Mouse (Mus musculus) layer of hippocampus, postnatal 36 days (tissue): ENCODE data around the gene Pbdc1. TPM values are rescaled to one million over a fixed set of nuclear protein-coding genes. Genes with fewer than 3 reads are reported as not detected.
"Not testable (repeated sequence)": the region's sequence is repeated elsewhere in the genome, so short reads cannot be mapped to it uniquely, and the experiment has no call there.

Experiments
- DNase-seq, 2 experiments: peaks; one replicate each; pipeline ENCODE4 v3.0.0; 2022
- total RNA-seq, 2 experiments: library from RNA; stranded (reverse); gene quantifications; 2 replicates each; pipeline ENCODE4 v1.2.3; 2021

Gene Pbdc1
- 10 to 100 TPM; 18.8 to 21.2 TPM for total RNA-seq

DNA sequence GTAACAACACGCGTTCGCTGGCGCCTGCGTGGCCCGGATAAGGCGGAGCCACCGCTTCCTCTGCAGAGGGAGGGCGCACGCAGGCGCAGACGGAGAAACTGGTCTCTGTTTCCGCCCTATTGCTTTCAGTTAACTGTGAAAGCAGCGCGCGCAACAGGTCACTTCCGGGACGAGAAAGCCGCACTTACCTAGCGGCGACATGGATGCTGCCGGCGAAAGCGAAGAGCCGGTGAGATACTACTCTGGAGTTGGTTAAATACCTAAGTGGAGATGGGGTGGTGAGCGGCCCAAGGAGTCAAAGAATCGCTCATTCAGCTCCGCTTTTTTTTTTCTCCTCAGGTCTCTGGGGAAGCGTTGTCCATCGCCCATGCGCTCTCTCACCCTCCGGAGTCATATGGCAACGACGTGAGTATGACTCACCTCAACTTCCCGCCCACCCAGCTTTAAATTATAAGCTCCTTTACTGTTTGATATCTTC is at the start of gene Pbdc1:
TSS of gene Pbdc1 (plus strand) at position 142 of the 478 bp plus-strand sequence.
- peak; percentile 85 to 94 for DNase-seq

DNA sequence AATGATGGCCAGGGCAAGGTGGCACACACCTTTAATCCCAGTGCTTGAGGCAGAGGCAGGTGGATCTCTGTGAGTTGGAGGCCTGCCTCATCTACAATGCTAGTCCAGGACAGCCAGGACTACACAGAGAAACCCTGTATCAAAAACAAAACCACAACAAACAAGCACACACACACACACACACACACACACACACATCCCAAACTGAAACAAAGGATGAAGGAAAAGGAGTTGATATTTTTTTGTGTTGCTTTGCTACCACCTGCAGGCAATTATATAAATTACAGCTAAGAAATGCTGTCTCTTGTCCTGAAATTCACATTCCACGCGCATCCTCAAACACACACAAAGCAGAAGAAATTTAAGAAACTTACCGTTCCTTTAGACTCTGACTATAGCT is 41.9 kb upstream of the Pbdc1 start:
- DNase-seq = no peak

DNA sequence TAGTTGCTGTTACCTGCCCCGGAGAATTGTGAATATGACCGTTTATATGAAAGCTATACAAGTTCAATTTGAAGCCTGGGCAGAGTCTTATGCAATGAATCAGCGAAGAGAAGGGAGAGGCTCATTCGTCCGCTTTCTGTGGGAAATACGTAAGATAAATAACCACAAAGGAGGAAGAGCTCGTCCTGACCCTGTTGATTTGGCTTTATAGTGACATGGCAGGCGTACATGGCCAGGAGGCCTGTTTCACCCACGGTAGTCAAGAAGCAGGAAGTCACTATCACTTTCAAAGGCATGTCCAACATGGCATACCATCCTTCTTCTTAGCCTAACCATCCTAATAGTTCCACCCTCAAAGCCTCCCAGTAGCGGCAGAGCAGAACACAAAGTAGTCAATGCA is 15.3 kb upstream of the Pbdc1 start:
- no peak for DNase-seq

DNA sequence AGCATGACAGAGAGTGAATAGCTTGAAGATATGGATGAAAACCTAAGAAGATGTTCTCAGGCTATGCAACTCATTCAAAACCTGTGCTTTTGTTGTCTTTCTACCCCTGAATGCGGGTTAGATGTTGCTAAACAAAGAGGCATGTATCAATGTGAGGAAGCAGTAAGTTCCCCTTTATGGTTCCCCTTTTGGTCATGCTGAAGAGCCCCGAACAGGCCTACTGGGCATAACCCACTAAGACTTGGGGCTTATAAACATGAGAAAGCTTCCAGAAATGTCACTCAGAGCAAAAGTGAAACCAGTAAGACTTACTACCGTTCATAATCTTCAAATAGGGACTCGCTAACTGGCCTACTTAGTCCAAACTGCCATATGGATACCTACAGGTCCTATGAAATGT is 14.8 kb upstream of the Pbdc1 start:
- no peak for DNase-seq

DNA sequence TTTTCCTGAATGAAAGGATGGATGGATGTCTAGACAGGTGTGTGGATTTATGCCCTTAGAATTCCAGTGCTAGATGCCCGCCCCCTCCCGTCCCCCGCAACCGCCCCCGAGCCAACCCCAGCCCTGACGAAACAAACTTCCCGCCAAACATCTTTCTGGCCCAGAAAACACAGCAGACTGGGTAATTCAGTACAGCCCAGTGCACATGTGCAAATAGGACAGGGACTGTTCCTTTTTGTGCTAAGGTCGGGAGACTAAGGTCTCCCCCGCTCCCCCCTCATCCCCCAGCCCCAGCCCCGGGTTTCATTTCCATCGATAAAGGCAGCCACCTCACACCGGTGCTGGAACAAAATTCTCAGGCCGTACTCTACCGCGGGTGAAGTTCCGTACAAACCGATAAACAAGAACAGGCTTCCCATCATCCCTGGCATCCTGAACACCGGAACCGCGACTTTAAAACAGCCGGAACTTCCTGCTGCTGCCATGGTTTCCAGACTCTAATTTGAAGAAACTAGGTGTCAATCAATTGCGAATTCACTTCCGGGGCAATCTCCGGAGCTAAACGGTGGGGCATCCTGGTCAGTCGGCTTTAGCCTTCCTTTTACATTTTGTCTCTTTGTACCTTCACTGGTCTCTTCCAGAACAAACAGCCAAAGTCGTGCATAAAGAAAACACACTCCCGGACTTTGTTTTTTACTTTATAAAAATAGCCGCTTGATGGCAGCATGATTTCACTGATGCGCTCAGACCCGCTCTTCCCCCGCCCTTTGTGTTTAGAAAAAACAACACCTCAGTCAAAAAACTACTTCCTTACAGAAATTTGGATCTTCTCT is 9.7 kb upstream of the Pbdc1 start:
- peak; percentile 72 to 86 for DNase-seq

DNA sequence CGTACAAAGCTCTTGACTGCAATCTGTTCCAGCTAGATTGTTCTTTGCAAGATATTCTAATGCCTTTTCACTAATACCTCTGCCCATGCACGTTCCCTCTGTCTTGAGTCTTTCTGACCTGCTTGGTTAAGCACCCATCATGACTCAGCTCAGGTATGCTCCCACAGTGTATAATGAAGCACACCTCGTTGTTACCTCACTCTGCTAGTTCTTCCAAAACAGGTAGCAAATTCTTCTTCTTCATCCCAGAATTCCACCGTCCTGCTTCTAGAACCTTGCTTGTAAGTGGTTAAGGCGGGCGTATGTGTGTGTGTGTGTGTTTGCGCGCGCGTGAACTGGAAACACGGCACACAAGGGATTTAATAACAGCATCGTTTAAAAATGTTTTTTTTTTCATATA is 405 bp upstream of the Pbdc1 start:
- DNase-seq = no peak

DNA sequence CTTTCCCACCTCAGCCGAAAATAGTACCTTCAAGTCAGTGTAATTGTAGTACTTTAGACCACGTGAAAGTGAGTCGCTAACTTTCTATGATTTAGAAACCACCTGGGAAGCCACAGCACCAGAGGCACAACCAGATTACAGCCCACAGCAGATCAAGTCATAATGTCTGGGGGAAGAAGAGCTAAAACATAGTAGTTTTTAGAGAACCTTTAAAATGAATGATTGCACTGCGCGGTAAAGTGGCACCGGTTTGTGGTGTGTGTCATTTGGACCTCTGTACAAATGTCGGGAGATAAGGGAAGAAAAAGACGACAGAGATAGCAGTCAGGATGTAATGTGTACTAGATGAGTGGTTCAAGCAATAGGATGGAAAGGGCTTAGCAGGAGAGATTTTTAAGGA is 540 bp downstream of the Pbdc1 start:
- DNase-seq = no peak

DNA sequence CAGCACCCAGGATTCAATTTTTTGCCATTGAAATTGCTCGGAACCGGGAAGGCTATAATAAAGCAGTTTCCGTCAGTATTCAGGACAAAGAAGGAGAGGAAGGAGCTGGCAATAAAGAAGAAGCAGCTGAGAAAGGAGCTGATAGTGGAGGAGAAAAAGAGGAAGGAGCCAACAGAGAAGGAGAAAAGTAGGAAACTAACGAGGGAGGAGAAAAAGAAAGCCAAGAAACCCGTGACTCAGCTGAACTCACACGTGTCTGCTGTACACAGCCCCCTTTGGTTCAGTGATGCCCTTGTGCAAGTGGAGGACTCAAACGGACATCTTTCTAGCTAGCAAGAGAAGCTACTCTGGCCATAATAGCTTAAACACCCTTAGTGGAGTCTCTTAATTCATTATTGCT is 3.5 kb downstream of the Pbdc1 start:
- DNase-seq = not testable (repeated sequence)

DNA sequence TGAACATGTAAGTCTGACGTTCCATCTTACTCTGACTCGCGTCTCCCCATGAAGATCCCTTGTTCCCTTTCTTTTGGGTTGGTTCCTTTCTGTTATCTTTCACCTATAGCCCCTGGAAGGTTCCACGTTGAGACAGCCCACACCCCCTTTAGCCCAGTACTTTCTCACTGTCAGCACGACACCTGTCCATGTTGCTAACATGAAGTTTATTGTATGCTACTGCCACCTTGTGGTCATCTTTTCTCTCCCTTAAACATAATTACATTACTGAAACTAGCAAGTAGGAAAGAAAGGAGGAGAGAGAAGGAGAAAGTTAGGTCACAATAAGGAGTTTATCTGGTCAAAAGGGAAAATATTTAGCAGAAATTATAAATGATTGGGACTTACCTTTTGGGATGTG is 24.6 kb downstream of the Pbdc1 start:
- no peak for DNase-seq

DNA sequence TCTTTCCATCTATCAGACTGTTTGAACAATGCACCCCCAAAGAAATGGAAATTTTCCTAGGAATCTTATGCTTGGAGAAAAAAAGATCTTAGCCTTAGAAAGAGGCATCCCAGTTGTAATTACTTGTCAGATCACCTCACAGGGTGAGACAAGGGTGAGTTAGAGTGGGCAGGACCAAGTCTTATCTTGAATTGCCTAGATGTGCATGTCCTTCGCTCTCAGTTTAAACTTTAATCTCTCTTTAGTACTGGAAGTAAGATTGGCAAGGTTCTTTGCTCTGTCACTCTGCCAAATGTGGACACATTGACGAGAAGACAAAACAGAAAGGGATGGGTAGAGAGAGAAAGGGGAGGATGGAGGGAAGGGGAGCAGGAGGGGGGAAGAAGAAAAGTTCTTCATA is 35.4 kb downstream of the Pbdc1 start:
- no peak for DNase-seq

DNA sequence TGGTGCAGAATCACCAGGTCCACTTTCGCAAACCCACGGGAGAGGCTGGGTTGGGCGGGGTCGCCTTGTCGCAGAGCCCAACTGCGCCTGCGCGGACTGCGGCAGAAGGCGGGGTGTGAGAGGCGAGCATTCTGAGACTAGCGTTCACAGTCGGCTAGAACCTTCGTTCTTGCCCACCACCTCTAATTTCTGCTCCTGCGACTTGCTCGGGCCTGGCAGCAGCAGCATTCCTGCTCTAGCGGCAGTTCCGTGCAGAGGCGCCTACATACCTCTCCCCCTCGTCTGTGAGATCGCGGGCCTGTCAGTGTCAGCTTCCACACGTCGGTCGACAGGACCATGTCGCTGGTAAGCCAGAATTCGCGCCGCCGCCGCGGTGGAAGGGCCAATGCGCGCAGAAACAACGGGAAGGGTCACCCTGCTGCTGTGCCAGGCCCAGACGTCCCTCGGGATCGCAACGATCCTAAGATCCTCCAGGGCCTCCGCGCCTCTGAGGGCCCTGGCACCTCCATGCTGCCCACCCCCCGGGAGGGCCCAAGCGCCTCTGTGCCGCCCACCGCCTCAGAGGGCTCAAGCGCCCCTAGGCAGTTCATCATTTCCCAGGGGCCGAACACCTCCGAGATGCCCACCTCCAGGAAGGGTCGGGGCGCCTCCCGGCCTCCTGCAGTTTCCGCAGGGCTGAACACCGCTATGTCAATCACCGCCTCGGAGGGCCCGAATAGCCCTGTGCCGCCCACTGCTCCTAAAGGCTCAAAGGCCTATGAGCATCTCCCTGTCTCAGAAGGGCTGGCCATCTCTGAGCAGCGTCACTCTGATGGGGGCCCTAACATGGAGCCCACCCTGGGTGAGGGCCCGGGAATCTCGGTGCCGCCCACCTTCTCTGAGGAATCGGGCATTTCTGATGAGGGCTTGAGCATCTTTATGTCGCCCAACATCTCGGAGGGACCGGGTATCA is 41.0 kb downstream of the Pbdc1 start, which contains the start of gene Magee1:
TSS of gene Magee1 (plus strand) at position 104 of the 952 bp plus-strand sequence.
- DNase-seq = peak; percentile 82 to 87

DNA sequence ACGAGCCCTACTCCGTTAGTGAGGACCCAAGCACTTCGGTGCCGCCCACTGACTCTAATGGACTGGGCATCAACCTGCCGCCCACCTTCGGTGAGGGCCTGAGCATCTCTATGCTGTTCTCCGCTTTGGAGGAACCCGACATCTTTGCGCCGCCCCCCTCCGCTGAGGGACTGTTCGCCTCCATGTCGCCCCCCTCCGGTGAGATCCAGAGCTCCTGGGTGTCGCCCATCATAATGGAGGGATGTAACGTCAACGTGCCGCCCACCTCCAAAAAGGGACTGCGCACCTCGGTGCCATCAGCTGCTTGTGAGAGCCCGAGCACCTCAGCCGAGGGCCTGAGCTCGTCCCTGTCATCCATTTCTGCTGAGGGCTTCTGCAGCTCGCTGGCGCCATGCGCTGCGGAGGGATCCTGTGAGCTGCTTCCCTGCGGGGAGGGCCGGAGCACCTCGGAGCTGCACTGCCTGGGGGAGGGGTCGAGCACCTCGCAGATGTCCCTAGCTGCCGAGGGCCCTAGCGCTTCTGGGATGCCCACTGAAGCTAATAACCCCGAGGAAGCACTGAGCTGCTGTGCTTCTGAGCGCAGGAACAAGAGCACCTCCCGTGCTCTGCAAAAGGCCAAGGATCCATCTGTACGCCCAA is 41.8 kb downstream of the Pbdc1 start:
- peak; percentile 80 to 82 for DNase-seq

DNA sequence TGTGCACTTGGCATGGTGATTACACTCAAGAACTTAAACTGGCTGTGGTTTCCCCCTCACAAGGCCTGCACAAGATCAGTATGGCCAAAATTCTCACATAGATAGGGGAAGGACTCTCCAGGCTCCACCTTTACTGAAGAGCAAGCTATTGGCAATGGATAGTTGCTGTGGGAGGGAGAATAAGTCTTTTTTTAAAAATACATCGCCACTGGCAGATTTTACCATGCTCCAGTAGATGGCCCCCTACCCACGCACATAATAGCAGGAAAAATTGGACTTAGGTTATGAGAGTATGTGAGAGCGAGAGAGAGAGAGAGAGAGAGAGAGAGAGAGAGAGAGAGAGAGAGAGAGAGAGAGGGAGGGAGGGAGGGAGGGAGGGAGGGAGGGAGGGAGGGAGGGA is 45.3 kb downstream of the Pbdc1 start:
- DNase-seq = no peak

DNA sequence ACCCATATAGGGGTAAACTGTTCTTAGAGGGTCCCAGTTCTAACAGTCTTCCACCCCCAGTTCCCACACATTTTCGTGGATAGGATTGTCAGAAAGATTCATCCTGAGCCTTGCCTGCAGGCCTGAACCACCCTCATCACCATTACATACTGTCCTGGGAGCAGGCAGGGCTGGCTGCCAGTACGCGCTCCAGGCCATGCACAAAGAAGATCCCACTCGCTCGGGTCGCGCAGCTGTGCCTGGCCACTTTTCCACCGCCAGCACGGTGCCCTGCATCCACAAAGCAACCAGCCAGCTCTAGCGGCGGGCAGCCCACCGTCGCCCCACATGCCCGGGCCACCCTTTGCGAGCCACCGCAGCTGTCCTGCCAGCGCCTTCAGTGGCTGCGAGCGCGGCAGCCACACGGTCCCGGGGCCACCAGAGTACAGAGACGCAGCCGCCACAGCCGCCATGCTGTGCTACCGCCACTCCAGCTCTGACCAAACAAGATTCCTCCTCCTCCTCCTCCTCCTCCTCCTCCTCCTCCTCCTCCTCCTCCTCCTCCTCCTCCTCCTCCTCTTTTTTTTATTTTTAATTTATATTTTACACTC is 72.4 kb downstream of the Pbdc1 start:
- DNase-seq = peak in 1 of 2 experiments; percentile 4

DNA sequence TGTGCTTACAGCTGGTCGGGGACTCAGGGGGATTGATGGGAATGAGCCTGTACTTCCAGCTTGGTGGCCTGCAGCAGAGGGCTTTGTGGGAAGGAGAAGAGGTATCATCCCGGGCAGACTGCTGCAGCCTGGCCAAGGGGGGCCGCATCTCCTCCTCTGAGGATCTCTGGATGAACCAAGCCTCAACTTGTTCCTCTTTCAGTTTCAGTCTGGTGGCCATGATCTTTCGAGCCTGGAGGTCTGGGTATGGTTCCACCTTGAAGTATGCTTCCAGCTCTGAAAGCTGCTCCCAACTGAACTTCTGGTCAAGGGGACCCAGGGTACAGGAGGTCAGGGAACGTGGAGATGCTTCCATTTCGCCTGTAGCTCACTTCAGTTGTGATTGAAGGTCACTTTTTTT is 85.5 kb downstream of the Pbdc1 start:
- DNase-seq = not testable (repeated sequence)

Other genes starting within 250 kb of the Pbdc1 start
- gene Magee2, start 222.5 kb upstream of the Pbdc1 start, total RNA-seq = 10 to 100 TPM; 12.2 to 14.4 TPM
- 100 to 1,000 TPM; 133 to 142 TPM for gene Magee1, start 40.6 kb downstream of the Pbdc1 start, total RNA-seq